ENCODE assay signal across 11 mouse cellular contexts in the genomic region with DNA sequence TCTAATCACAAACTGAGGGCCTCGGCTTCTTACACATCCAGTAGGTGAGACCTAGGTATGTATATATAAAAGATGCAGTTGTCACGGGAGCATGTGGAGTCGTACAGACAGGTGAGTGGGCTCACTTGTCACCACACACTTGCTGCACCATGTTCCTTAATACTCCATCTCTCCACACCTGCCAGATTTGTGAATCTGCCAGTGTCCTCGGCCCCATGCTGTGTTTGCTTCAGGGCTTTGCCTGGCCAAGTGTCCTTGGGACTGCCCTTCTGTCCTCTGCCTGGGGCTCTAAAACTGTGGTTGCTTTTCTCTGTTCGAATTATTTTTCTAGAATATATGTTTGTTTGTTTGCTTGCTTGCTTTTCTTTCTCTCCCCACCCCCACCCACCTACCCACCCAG.
"Had no signal": no experiment of that assay in that cellular context is flagged by ENCODE, and none has a peak within 500 bp of the region (broad histone marks: within the 10 kb centered on the region; RNA-seq: fewer than 3 reads in every experiment).

No protein-coding gene starts in this region.

- ATAC-seq: lung, postnatal 0 days; midbrain, embryonic 13.5 days had no signal

- H3K27ac ChIP-seq: kidney, embryonic 15.5 days; left cerebral cortex, adult 2 months; limb, embryonic 13.5 days; liver, embryonic 14.5 days; midbrain, embryonic 13.5 days had no signal

- DNase-seq: kidney, postnatal 14 days; lung, adult 2 months; lung, postnatal 36 days; right cerebral cortex, postnatal 14 days; thymus, postnatal 4 days had no signal

- H3K4me3 ChIP-seq: kidney, embryonic 15.5 days; left cerebral cortex, adult 2 months; limb, embryonic 13.5 days; midbrain, embryonic 13.5 days had no signal

- H3K27me3 ChIP-seq: kidney, embryonic 15.5 days; limb, embryonic 13.5 days; midbrain, embryonic 13.5 days had no signal

- H3K9ac ChIP-seq: kidney, embryonic 15.5 days; limb, embryonic 13.5 days; liver, embryonic 14.5 days; midbrain, embryonic 13.5 days had no signal

- H3K4me2 ChIP-seq: kidney, embryonic 15.5 days; limb, embryonic 13.5 days; midbrain, embryonic 13.5 days had no signal

- H3K9me3 ChIP-seq: kidney, embryonic 15.5 days; limb, embryonic 13.5 days; midbrain, embryonic 13.5 days had no signal

- H3K36me3 ChIP-seq: kidney, embryonic 15.5 days; limb, embryonic 13.5 days; midbrain, embryonic 13.5 days had no signal
